ENCODE assay signal across 12 mouse cellular contexts in genomic region chr17:50019090-50019489, GRCm38 (mm10).
DNase-seq lines count a peak whose midpoint lies in the region; ATAC-seq and TF ChIP-seq lines count a peak whose summit lies in the region.
"Had no signal": no experiment of that assay in that cellular context is flagged by ENCODE, and none has a peak within 500 bp of the region (broad histone marks: within the 10 kb centered on the region; RNA-seq: fewer than 3 reads in every experiment).

No protein-coding gene starts in this region.

- 77% methylated on average over 5 of the region's 5 CpGs for WGBS in intestine, embryonic 15.5 days
- 72% methylated on average over 5 of the region's 5 CpGs for WGBS in intestine, postnatal 0 days
- 36% methylated on average over 5 of the region's 5 CpGs for WGBS in hindbrain, embryonic 13.5 days
- WGBS in midbrain, embryonic 15.5 days: 54% methylated on average over 5 of the region's 5 CpGs

- H3K4me1 ChIP-seq in intestine, embryonic 15.5 days (replicated peaks): no peaks in the 10 kb centered on the region
- H3K4me1 ChIP-seq in intestine, postnatal 0 days (replicated peaks; ENCODE audit: control insufficient read depth, insufficient read depth, low read length): no peaks in the 10 kb centered on the region
- H3K4me1 ChIP-seq in hindbrain, embryonic 13.5 days (replicated peaks): peaks cover 36% of the 10 kb centered on the region
- H3K4me1 ChIP-seq in midbrain, embryonic 15.5 days: peaks cover 39% of the 10 kb centered on the region

- no peak overlapping the region for H3K27ac ChIP-seq in intestine, embryonic 15.5 days
- H3K27ac ChIP-seq in intestine, postnatal 0 days (ENCODE audit: low read depth, low read length): no peak overlapping the region
- peak overlapping the region; percentile 69 for H3K27ac ChIP-seq in hindbrain, embryonic 13.5 days
- H3K27ac ChIP-seq in midbrain, embryonic 15.5 days: peak overlapping the region; percentile 84; the same call in 1 of the 2 replicates
- H3K27ac ChIP-seq: heart, embryonic 15.5 days; limb, embryonic 12.5 days; neural tube, embryonic 12.5 days had no signal

- DNase-seq in kidney, postnatal 10 days: no peak
- DNase-seq in B cell, adult 2 months: no peak
- DNase-seq: thymus, postnatal 4 days had no signal

- no peak overlapping the region for H3K4me3 ChIP-seq in intestine, embryonic 15.5 days (replicated peaks)
- H3K4me3 ChIP-seq in intestine, postnatal 0 days (ENCODE audit: low read depth, low read length): no peak overlapping the region
- H3K4me3 ChIP-seq in hindbrain, embryonic 13.5 days: no peak overlapping the region
- no peak overlapping the region for H3K4me3 ChIP-seq in midbrain, embryonic 15.5 days
- H3K4me3 ChIP-seq: heart, embryonic 15.5 days; limb, embryonic 12.5 days; neural tube, embryonic 12.5 days had no signal

- H3K36me3 ChIP-seq in intestine, embryonic 15.5 days: no peaks in the 10 kb centered on the region
- H3K36me3 ChIP-seq in intestine, postnatal 0 days (ENCODE audit: control insufficient read depth, insufficient read depth): no peaks in the 10 kb centered on the region
- H3K36me3 ChIP-seq in hindbrain, embryonic 13.5 days: no peaks in the 10 kb centered on the region
- no peaks in the 10 kb centered on the region for H3K36me3 ChIP-seq in midbrain, embryonic 15.5 days (replicated peaks)
- H3K36me3 ChIP-seq: heart, embryonic 15.5 days; limb, embryonic 12.5 days; neural tube, embryonic 12.5 days had no signal

- no peaks in the 10 kb centered on the region for H3K9me3 ChIP-seq in intestine, embryonic 15.5 days
- H3K9me3 ChIP-seq in intestine, postnatal 0 days (ENCODE audit: control insufficient read depth): no peaks in the 10 kb centered on the region
- no peaks in the 10 kb centered on the region for H3K9me3 ChIP-seq in hindbrain, embryonic 13.5 days
- no peaks in the 10 kb centered on the region for H3K9me3 ChIP-seq in midbrain, embryonic 15.5 days
- H3K9me3 ChIP-seq: heart, embryonic 15.5 days; limb, embryonic 12.5 days; neural tube, embryonic 12.5 days had no signal

- H3K4me2 ChIP-seq in intestine, embryonic 15.5 days (replicated peaks): no peak overlapping the region
- H3K4me2 ChIP-seq in intestine, postnatal 0 days (replicated peaks; ENCODE audit: low read depth): no peak overlapping the region
- no peak overlapping the region for H3K4me2 ChIP-seq in hindbrain, embryonic 13.5 days
- H3K4me2 ChIP-seq in midbrain, embryonic 15.5 days: no peak overlapping the region
- H3K4me2 ChIP-seq: heart, embryonic 15.5 days; limb, embryonic 12.5 days; neural tube, embryonic 12.5 days had no signal

- no peaks in the 10 kb centered on the region for H3K27me3 ChIP-seq in intestine, embryonic 15.5 days (replicated peaks)
- H3K27me3 ChIP-seq in intestine, postnatal 0 days (replicated peaks; ENCODE audit: control insufficient read depth, insufficient read depth, low read length): no peaks in the 10 kb centered on the region
- H3K27me3 ChIP-seq in hindbrain, embryonic 13.5 days: no peaks in the 10 kb centered on the region
- no peaks in the 10 kb centered on the region for H3K27me3 ChIP-seq in midbrain, embryonic 15.5 days (replicated peaks)
- H3K27me3 ChIP-seq: limb, embryonic 12.5 days; neural tube, embryonic 12.5 days had no signal

- ATAC-seq in intestine, embryonic 15.5 days: peak; percentile 63; the same call in 1 of the 2 replicates
- ATAC-seq in intestine, postnatal 0 days: no peak
- ATAC-seq in common myeloid progenitor, adult 5-6 weeks (replicated peaks; ENCODE audit: low read depth, poor library complexity, severe bottlenecking): peak; percentile 21; the same call in 1 of the 2 replicates
- ATAC-seq in hindbrain, embryonic 13.5 days (ENCODE audit: low FRiP score): no peak
- ATAC-seq in midbrain, embryonic 15.5 days (replicated peaks): no peak; the same call in 1 of the 2 replicates
- no peak for ATAC-seq in activated CD4-positive, CD25-positive, alpha-beta regulatory T cell, adult 4 months

- no peak for TF ChIP-seq CTCF in intestine, postnatal 0 days (IDR thresholded peaks at IDR 0.05; ENCODE audit: low read depth)

- no peak overlapping the region for H3K9ac ChIP-seq in intestine, embryonic 15.5 days
- H3K9ac ChIP-seq in intestine, postnatal 0 days (ENCODE audit: low read depth, low read length): no peak overlapping the region
- H3K9ac ChIP-seq in hindbrain, embryonic 13.5 days: no peak overlapping the region
- no peak overlapping the region for H3K9ac ChIP-seq in midbrain, embryonic 15.5 days
- H3K9ac ChIP-seq: heart, embryonic 15.5 days; limb, embryonic 12.5 days; neural tube, embryonic 12.5 days had no signal

Comparison
In these comparisons a context has a peak if more than half of its experiments do, and no peak if none do; other contexts are left out.
1. ATAC-seq: peak in intestine, embryonic 15.5 days (single experiment) and common myeloid progenitor, adult 5-6 weeks (single experiment); none in intestine, postnatal 0 days (single experiment), hindbrain, embryonic 13.5 days (single experiment), midbrain, embryonic 15.5 days (single experiment) and activated CD4-positive, CD25-positive, alpha-beta regulatory T cell, adult 4 months (single experiment).
2. H3K27ac ChIP-seq: peak in hindbrain, embryonic 13.5 days (single experiment) and midbrain, embryonic 15.5 days (single experiment); none in intestine, embryonic 15.5 days (single experiment) and intestine, postnatal 0 days (single experiment).